Mouse (Mus musculus) heart, embryonic 16.5 days (tissue): ENCODE data around the gene Arid1b. TPM values are rescaled to one million over a fixed set of nuclear protein-coding genes. Genes with fewer than 3 reads are reported as not detected.

Experiments used
- ATAC-seq: fragments of 200-750 bp; cut with Nextera tagmentation; replicated peaks from 2 replicates; pipeline ENCODE4 v1.8.0; 2017; ENCODE audit warnings: moderate number of reproducible peaks; ENCODE audit not compliant: insufficient read depth, low FRiP score; ENCODE audit errors: extremely low read depth
- H3K27ac ChIP-seq: fragments of 300-500 bp; sonication (generic); 2 replicates; pipeline ENCODE4 v1.5.1; 2014; ENCODE audit warnings: mild to moderate bottlenecking, low read length, control low read depth, moderate library complexity
- H3K27me3 ChIP-seq: fragments of 300-500 bp; sonication (generic); 2 replicates; pipeline ENCODE4 v1.6.1; 2014; ENCODE audit warnings: low read length, mixed read lengths; ENCODE audit not compliant: control insufficient read depth, insufficient read depth
- H3K36me3 ChIP-seq: fragments of 300-500 bp; sonication (generic); 2 replicates; pipeline ENCODE4 v1.6.1; 2014; ENCODE audit not compliant: control insufficient read depth, insufficient read depth
- H3K4me1 ChIP-seq: fragments of 300-500 bp; sonication (generic); 2 replicates; pipeline ENCODE4 v1.6.1; 2014; ENCODE audit warnings: low read length, mixed read lengths; ENCODE audit not compliant: control insufficient read depth, insufficient read depth
- H3K4me2 ChIP-seq: fragments of 300-500 bp; sonication (generic); 2 replicates; pipeline ENCODE4 v1.6.1; 2014; ENCODE audit warnings: low read depth, mild to moderate bottlenecking, control low read depth, low read length
- H3K4me3 ChIP-seq: fragments of 300-500 bp; sonication (generic); 2 replicates; pipeline ENCODE4 v1.5.1; 2014; ENCODE audit warnings: mild to moderate bottlenecking, control low read depth, low read length
- H3K9ac ChIP-seq: fragments of 300-500 bp; sonication (generic); 2 replicates; pipeline ENCODE4 v1.6.1; 2014; ENCODE audit warnings: low read length, control low read depth
- H3K9me3 ChIP-seq: fragments of 300-500 bp; sonication (generic); replicated peaks from 2 replicates; pipeline ENCODE4 v1.6.1; 2016; ENCODE audit warnings: low read length; ENCODE audit not compliant: control insufficient read depth
- WGBS: fragments of 180-500 bp; shearing (Covaris S2); extraction: QIAGEN DNeasy Blood & Tissue Kit; methylation state at CpG from one replicate; pipeline ENCODE4 v1.1.7; 2014; 5-methylcytosine and 5-hydroxymethylcytosine counted together
- polyA plus RNA-seq: library from polyadenylated mRNA; unstranded; fragments of >200 nt; fragmentation: Nextera tagmentation; extraction: Ambion mirVana; gene quantifications from 2 replicates; pipeline ENCODE4 v1.2.1, GENCODE M21; 2015

Arid1b gene
- polyA plus RNA-seq, 1 experiment from 2014 or later = 7.1 TPM

DNA sequence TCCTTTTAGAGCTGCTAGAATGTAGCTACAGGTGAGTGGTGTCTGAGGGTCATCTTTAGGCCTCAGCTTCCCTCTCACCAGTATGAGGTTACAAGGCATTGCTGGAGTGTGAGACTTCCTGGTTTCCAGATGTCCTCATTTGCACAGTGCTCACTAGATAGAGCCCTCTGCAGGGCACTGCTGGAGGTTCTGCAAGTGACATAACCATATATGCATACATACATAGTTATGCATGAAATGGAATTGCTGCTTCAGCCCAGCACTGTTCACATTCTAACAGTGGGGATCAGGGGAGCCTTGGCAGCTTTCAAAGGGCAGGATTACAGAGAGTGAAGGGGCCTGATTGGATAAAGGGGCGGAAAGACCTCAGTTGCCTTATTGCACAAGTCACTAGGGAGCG lies 193.4 kb downstream of the Arid1b start:
- 84% methylated on average over 2 of the region's 2 CpGs for whole genome bisulfite sequencing
- H3K4me3 ChIP-seq = no peak overlapping the region
- H3K4me2 ChIP-seq = no peak overlapping the region
- ATAC-seq = no peak
- no peaks in the 10 kb centered on the region for H3K27me3 ChIP-seq
- no peak overlapping the region for H3K27ac ChIP-seq
- no peaks in the 10 kb centered on the region for H3K36me3 ChIP-seq
- H3K9ac ChIP-seq = no peak overlapping the region
- peaks cover 19% of the 10 kb centered on the region for H3K4me1 ChIP-seq
- no peaks in the 10 kb centered on the region for H3K9me3 ChIP-seq

DNA sequence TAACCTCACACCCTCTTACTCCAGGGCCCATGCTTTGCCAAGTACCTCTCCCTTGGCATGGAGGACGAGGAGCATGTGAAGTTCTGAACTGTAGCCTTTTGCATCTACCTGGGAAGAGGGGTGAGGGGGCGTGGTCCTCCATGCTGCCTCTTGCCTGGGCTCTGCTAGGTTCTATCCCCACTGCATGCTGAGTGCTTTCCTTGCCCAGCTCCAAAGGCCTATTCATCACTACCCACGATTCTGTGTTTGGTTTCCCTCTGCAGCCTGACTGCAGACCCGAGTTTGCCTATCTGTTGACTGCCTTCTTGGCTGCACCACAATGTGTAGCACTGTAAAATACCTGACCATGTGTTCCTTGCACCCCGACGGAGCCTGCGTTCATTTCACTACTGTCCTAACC lies 194.3 kb downstream of the Arid1b start:
- ATAC-seq = no peak
- Histone ChIP-seq H3K9me3 (no peaks in the 10 kb centered on the region), H3K4me3 (no peak overlapping the region), H3K4me1 (peaks cover 26% of the 10 kb centered on the region), H3K27ac (no peak overlapping the region), H3K4me2 (no peak overlapping the region), H3K27me3 (no peaks in the 10 kb centered on the region), H3K9ac (no peak overlapping the region), H3K36me3 (no peaks in the 10 kb centered on the region)
- 69% methylated on average over 7 of the region's 7 CpGs for WGBS

GRCm38 (mm10) chr17:5189551-5190351 lies 195.6 kb downstream of the Arid1b start:
- peak overlapping the region; percentile 94 for H3K9ac ChIP-seq
- peak overlapping the region; percentile 92 for H3K4me2 ChIP-seq
- ATAC-seq = peak; percentile 95
- H3K36me3 ChIP-seq = no peaks in the 10 kb centered on the region
- peak overlapping the region; percentile 76 for H3K4me3 ChIP-seq
- peaks cover 32% of the 10 kb centered on the region for H3K4me1 ChIP-seq
- H3K9me3 ChIP-seq = no peaks in the 10 kb centered on the region
- WGBS = 2% methylated on average over 38 of the region's 40 CpGs
- H3K27ac ChIP-seq = peak overlapping the region; percentile 100
- no peaks in the 10 kb centered on the region for H3K27me3 ChIP-seq

GRCm38 (mm10) chr17:5190367-5190766 lies 196.2 kb downstream of the Arid1b start:
- H3K4me1 ChIP-seq = peaks cover 34% of the 10 kb centered on the region
- peak overlapping the region; percentile 76 for H3K4me3 ChIP-seq
- H3K27ac ChIP-seq = peak overlapping the region; percentile 100
- no peaks in the 10 kb centered on the region for H3K27me3 ChIP-seq
- ATAC-seq = no peak
- no peaks in the 10 kb centered on the region for H3K36me3 ChIP-seq
- no peaks in the 10 kb centered on the region for H3K9me3 ChIP-seq
- 26% methylated on average over 3 of the region's 3 CpGs for WGBS
- H3K4me2 ChIP-seq = peak overlapping the region; percentile 92
- peak overlapping the region; percentile 94 for H3K9ac ChIP-seq

- H3K9me3 ChIP-seq = no peaks in the 10 kb centered on the region
- peaks cover 36% of the 10 kb centered on the region for H3K4me1 ChIP-seq
- H3K27me3 ChIP-seq = no peaks in the 10 kb centered on the region
- H3K27ac ChIP-seq = no peak overlapping the region
- H3K36me3 ChIP-seq = no peaks in the 10 kb centered on the region; the same call in 1 of the 2 replicates
- no peak overlapping the region for H3K4me2 ChIP-seq
- 66% methylated on average over 8 of the region's 8 CpGs for WGBS
- ATAC-seq = no peak
- no peak overlapping the region for H3K9ac ChIP-seq
- H3K4me3 ChIP-seq = no peak overlapping the region
These were observed 200.2 kb downstream of the Arid1b start for GRCm38 (mm10) chr17:5194157-5194916.

DNA sequence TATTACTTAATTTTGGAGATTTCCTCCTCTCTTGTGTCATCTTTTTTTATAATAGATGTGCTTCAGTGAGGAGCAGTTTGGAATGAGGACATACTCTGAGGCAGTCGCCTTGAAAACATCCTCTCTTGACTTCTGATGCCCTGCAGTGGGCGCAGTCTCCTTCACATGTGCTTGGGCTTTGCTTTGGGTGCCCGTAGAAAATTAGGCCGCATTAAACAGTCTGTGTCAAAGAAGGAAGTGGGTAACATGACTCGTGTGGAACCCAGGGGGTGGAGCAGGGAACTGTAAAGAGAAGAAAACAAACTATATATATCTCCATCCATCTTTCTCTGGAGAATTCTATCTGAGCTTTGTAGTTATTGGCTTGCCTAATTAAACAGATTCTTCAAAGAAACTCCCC lies 201.3 kb downstream of the Arid1b start:
- H3K4me2 ChIP-seq = no peak overlapping the region
- no peaks in the 10 kb centered on the region for H3K9me3 ChIP-seq
- peaks cover 33% of the 10 kb centered on the region for H3K4me1 ChIP-seq
- H3K27me3 ChIP-seq = no peaks in the 10 kb centered on the region
- H3K4me3 ChIP-seq = no peak overlapping the region
- 62% methylated on average over 5 of the region's 5 CpGs for WGBS
- no peaks in the 10 kb centered on the region; the same call in 1 of the 2 replicates for H3K36me3 ChIP-seq
- no peak overlapping the region for H3K27ac ChIP-seq
- H3K9ac ChIP-seq = no peak overlapping the region
- ATAC-seq = no peak

GRCm38 (mm10) chr17:5196005-5196404 lies 201.9 kb downstream of the Arid1b start:
- WGBS = 90% methylated on average over 10 of the region's 10 CpGs
- Histone ChIP-seq H3K9ac (no peak overlapping the region), H3K27ac (no peak overlapping the region), H3K4me2 (no peak overlapping the region), H3K27me3 (no peaks in the 10 kb centered on the region), H3K9me3 (no peaks in the 10 kb centered on the region), H3K4me3 (no peak overlapping the region), H3K36me3 (no peaks in the 10 kb centered on the region; the same call in 1 of the 2 replicates), H3K4me1 (peaks cover 30% of the 10 kb centered on the region)
- ATAC-seq = no peak

GRCm38 (mm10) chr17:5196508-5196907 lies 202.4 kb downstream of the Arid1b start:
- Histone ChIP-seq H3K4me1 (peaks cover 30% of the 10 kb centered on the region), H3K4me3 (no peak overlapping the region), H3K9me3 (no peaks in the 10 kb centered on the region), H3K27ac (no peak overlapping the region), H3K27me3 (no peaks in the 10 kb centered on the region), H3K36me3 (no peaks in the 10 kb centered on the region; the same call in 1 of the 2 replicates), H3K4me2 (no peak overlapping the region), H3K9ac (no peak overlapping the region)
- WGBS = 60% methylated on average over 6 of the region's 6 CpGs
- ATAC-seq = no peak

- H3K9me3 ChIP-seq = no peaks in the 10 kb centered on the region
- 88% methylated on average over 2 of the region's 2 CpGs for WGBS
- no peak for ATAC-seq
- H3K36me3 ChIP-seq = no peaks in the 10 kb centered on the region; the same call in 1 of the 2 replicates
- no peak overlapping the region for H3K9ac ChIP-seq
- H3K27me3 ChIP-seq = no peaks in the 10 kb centered on the region
- H3K27ac ChIP-seq = no peak overlapping the region
- peaks cover 31% of the 10 kb centered on the region for H3K4me1 ChIP-seq
- no peak overlapping the region for H3K4me3 ChIP-seq
- H3K4me2 ChIP-seq = no peak overlapping the region
These were observed 203.0 kb downstream of the Arid1b start for GRCm38 (mm10) chr17:5197083-5197482.
